Mouse (Mus musculus) myocyte (in vitro differentiated cells): ENCODE results near the gene Lpcat3.

ENCODE experiments used
- E2F4 ChIP-seq: IDR thresholded peaks from one replicate; pipeline ENCODE4 v1.6.1; 2011; ENCODE audit warnings: mild to moderate bottlenecking, control low read depth, moderate library complexity; ENCODE audit not compliant: insufficient read depth
- MAX ChIP-seq: IDR thresholded peaks from one replicate; pipeline ENCODE4 v1.6.1; 2011; ENCODE audit warnings: low read depth, mild to moderate bottlenecking, control low read depth
- POLR2A ChIP-seq: IDR thresholded peaks from one replicate; pipeline ENCODE4 v1.6.1; 2011; ENCODE audit warnings: low read depth, mild to moderate bottlenecking, control low read depth, moderate library complexity; ENCODE audit not compliant: insufficient read length
- REST ChIP-seq: IDR thresholded peaks from one replicate; pipeline ENCODE4 v1.6.1; 2011; ENCODE audit warnings: mild to moderate bottlenecking, control low read depth, moderate library complexity; ENCODE audit not compliant: insufficient read depth, insufficient read length
- USF1 ChIP-seq: IDR thresholded peaks from one replicate; pipeline ENCODE4 v1.6.1; 2011; ENCODE audit warnings: low read depth, mild to moderate bottlenecking, control low read depth, moderate library complexity

DNA sequence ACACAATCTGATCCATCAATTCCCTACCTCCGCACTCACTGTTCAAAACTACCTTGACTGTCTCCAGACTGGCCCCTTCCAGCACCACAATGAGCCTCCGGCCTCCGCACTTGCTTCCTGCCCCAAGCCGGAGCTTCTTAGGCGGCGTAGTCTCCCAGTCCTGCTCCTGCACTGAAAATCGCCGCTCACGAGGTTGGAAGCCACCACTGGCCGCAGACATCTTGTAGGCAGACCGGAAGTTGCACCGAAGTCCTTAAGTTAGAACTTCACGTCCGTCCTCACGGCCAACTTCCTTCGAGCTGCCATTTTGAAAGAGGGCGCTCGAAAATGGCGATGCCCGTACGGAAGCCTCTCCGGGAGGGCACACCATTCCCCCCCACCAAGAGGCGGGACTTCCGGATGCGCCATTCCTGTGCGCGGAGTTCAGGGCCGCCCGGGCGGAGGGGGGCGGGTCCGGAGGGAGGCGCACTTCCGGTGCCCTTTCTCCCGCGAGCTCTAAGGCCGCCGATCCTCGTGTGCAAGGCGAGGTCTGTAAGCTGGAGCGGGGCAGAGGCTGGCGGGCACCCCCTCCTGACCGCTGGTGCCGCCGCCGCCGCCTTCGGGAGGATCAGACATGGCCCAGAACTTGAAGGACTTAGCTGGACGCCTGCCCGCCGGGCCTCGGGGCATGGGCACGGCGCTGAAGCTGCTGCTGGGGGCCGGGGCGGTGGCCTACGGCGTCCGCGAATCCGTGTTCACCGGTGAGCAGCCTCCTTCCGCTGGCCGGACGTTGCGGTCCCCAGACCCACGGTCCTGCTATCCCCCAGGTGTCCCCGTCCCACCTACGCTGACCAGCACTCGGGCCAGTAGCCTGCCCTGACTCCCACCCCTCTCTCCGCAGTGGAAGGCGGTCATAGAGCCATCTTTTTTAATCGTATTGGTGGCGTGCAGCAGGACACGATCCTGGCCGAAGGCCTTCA, 49.3 kb downstream of the Lpcat3 start, which contains the start of the genes Emg1 and Phb2:
- no peak for TF ChIP-seq POLR2A
- no peak for TF ChIP-seq USF1
- TF ChIP-seq MAX = no peak
- TF ChIP-seq E2F4 = no peak
- TF ChIP-seq REST = no peak
